Mouse (Mus musculus) effector memory CD4-positive, alpha-beta T cell, adult 7 months (primary cell): Measurements from ENCODE around the gene Gm10073. TPM values are rescaled to one million over a fixed set of nuclear protein-coding genes. Genes with fewer than 3 reads are reported as not detected.

ENCODE experiments used
- polyA plus RNA-seq: library from polyadenylated mRNA; unstranded; fragments of 100-300 nt; shearing (Covaris generic); gene quantifications from one replicate; pipeline ENCODE4 v1.2.1, GENCODE M21; 2017

The Gm10073 gene
- polyA plus RNA-seq, result 5.7 TPM

GRCm38 (mm10) chr8:106573168-106573567, at the start of gene Gm10073:
TSS of gene Gm10073 (minus strand) at chr8:106573461.

GRCm38 (mm10) chr8:106603131-106603819, 30.0 kb upstream of the Gm10073 start, which contains the start of gene Cdh1:
TSS of gene Cdh1 (plus strand) at chr8:106603351.

Other genes starting within 250 kb of the Gm10073 start
- gene Smpd3, start 235.5 kb downstream of the Gm10073 start, polyA plus RNA-seq, result 0.22 TPM
- 1.6 TPM for gene Zfp90, start 158.1 kb downstream of the Gm10073 start, polyA plus RNA-seq
- gene 6030452D12Rik, start 72.9 kb downstream of the Gm10073 start, polyA plus RNA-seq, result not detected
- 0.11 TPM for gene Cdh3, start 62.6 kb downstream of the Gm10073 start, polyA plus RNA-seq
- 3.4 TPM for gene Cdh1, start 29.9 kb upstream of the Gm10073 start, polyA plus RNA-seq
- gene Tango6, start 109.6 kb upstream of the Gm10073 start, polyA plus RNA-seq, result 8.1 TPM